Mouse (Mus musculus) left cerebral cortex, adult 9 months (tissue): ENCODE measurements around the gene Fnbp1.

ENCODE experiments used
- DNase-seq, 2 experiments: peaks; one replicate each; pipeline ENCODE4 v3.0.0; 2022; ENCODE audit warnings: low spot score in 2 of 2

The Fnbp1 gene

GRCm38 (mm10) chr2:31150762-31151161, 9.0 kb upstream of the Fnbp1 start:
- DNase-seq: no peak

- DNase-seq: no peak
Observed at GRCm38 (mm10) chr2:31147054-31147453, 5.2 kb upstream of the Fnbp1 start.

- DNase-seq: no peak
Observed at GRCm38 (mm10) chr2:31144901-31145300, 3.1 kb upstream of the Fnbp1 start.

GRCm38 (mm10) chr2:31143768-31144695, 2.2 kb upstream of the Fnbp1 start:
- DNase-seq: no peak

- no peak for DNase-seq
Observed at GRCm38 (mm10) chr2:31143326-31143725, 1.5 kb upstream of the Fnbp1 start.

- no peak for DNase-seq
Observed at GRCm38 (mm10) chr2:31142505-31142904, 697 bp upstream of the Fnbp1 start.

GRCm38 (mm10) chr2:31141074-31141866, 538 bp downstream of the Fnbp1 start:
- DNase-seq: no peak

GRCm38 (mm10) chr2:31140772-31141073, 1.1 kb downstream of the Fnbp1 start:
- DNase-seq: no peak

GRCm38 (mm10) chr2:31139991-31140771, 1.6 kb downstream of the Fnbp1 start:
- no peak for DNase-seq

GRCm38 (mm10) chr2:31139174-31139632, 2.6 kb downstream of the Fnbp1 start:
- no peak for DNase-seq

GRCm38 (mm10) chr2:31137018-31137590, 4.7 kb downstream of the Fnbp1 start:
- DNase-seq: no peak

- DNase-seq: no peak
Observed at GRCm38 (mm10) chr2:31136338-31136737, 5.5 kb downstream of the Fnbp1 start.

- DNase-seq: no peak
Observed at GRCm38 (mm10) chr2:31135512-31135931, 6.3 kb downstream of the Fnbp1 start.

GRCm38 (mm10) chr2:31133981-31134380, 7.8 kb downstream of the Fnbp1 start:
- DNase-seq: no peak

GRCm38 (mm10) chr2:31132682-31133081, 9.1 kb downstream of the Fnbp1 start:
- DNase-seq: no peak

- DNase-seq: no peak
Observed at GRCm38 (mm10) chr2:31130815-31131299, 11.0 kb downstream of the Fnbp1 start.

- DNase-seq: no peak
Observed at GRCm38 (mm10) chr2:31129742-31130518, 11.9 kb downstream of the Fnbp1 start.

- DNase-seq: no peak
Observed at GRCm38 (mm10) chr2:31127899-31128298, 13.9 kb downstream of the Fnbp1 start.

GRCm38 (mm10) chr2:31127219-31127618, 14.6 kb downstream of the Fnbp1 start:
- DNase-seq: no peak

- no peak for DNase-seq
Observed at GRCm38 (mm10) chr2:31126048-31126447, 15.8 kb downstream of the Fnbp1 start.

GRCm38 (mm10) chr2:31125156-31125555, 16.7 kb downstream of the Fnbp1 start:
- no peak for DNase-seq
